In genomic region chrX:66676959-66677358, GRCm38 (mm10) we compare ENCODE assay signal across 15 mouse cellular contexts. TPM values are rescaled to one million over a fixed set of nuclear protein-coding genes. Genes with fewer than 3 reads are reported as not detected.
"Had no signal": no experiment of that assay in that cellular context is flagged by ENCODE, and none has a peak within 500 bp of the region (broad histone marks: within the 10 kb centered on the region; RNA-seq: fewer than 3 reads in every experiment).

No protein-coding gene starts in this region.

- ATAC-seq: intestine, postnatal 0 days; liver, embryonic 12.5 days; midbrain, embryonic 15.5 days had no signal

- DNase-seq: kidney, adult 2 months; kidney, postnatal 25 days; layer of hippocampus, adult 9-11 months; liver; lung, adult 18-20 months; lung, postnatal 14 days; lung, postnatal 4 days; spleen, adult 18-20 months; thymus, adult 2 months; thymus, postnatal 14 days; thymus, postnatal 4 days had no signal

RNA-seq across cellular contexts. Expression of gene Slitrk2, which starts 27.8 kb away (rescaled TPM):
- total RNA-seq: megakaryocyte progenitor cell, adult 5-6 weeks had no signal
